ENCODE assay signal across 8 mouse cellular contexts in the genomic region with DNA sequence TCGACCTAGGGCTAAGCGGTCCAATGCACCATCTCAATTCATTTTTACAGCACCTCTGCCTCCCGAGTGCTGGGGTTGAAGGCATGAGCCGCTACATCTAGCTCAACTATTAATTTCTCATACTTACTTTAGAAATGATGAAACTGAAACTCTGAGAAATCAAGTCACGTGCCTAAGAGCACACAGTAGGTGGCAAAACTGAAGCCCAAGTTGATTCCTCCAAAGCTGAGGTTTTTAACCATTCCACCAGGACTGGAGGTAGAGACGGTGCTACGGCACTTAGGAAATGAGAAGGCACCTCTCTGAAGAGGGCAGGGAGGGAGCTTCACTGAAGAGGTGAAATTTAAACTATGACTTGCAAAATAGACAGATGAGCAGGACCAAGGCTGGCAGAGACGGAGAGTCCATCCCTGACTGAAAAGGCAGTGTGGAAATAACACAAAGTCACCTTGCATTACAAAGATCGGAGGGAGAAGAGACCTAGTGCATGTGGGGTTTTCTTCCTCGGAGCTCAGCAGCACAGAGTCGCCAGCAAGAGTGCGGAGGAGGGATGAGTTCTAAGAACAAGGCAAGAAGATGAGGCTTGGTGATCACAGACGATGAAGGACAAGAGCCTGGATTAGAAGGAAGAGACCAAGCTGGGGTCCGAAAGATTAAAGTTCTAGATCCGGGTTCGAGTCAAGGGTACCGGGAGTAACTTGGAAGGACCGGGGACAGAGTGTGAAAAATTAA. TPM values are rescaled to one million over a fixed set of nuclear protein-coding genes. Genes with fewer than 3 reads are reported as not detected.
DNase-seq lines count a peak whose midpoint lies in the region; ATAC-seq and TF ChIP-seq lines count a peak whose summit lies in the region.

No protein-coding gene starts in this region.

- H3K4me1 ChIP-seq in heart, embryonic 10.5 days: peaks cover 28% of the 10 kb centered on the region
- peaks cover 17% of the 10 kb centered on the region for H3K4me1 ChIP-seq in embryonic facial prominence, embryonic 15.5 days
- H3K4me1 ChIP-seq in intestine, postnatal 0 days (replicated peaks; ENCODE audit: control insufficient read depth, insufficient read depth, low read length): no peaks in the 10 kb centered on the region
- H3K4me1 ChIP-seq in neural tube, embryonic 12.5 days: peaks cover 16% of the 10 kb centered on the region

- no peak for ATAC-seq in embryonic facial prominence, embryonic 15.5 days (ENCODE audit: insufficient number of reproducible peaks, low FRiP score, low TSS enrichment, low read depth)
- no peak for ATAC-seq in intestine, postnatal 0 days
- no peak for ATAC-seq in neural tube, embryonic 12.5 days (ENCODE audit: low FRiP score, low read depth)

- intact Hi-C loops in heart, postnatal 14 days (cut with DNase I): loop anchor here (10.0 kb wide), 1 partner anchor 548 kb away; a partner anchor contains a TSS

- H3K9me3 ChIP-seq in heart, embryonic 10.5 days: no peaks in the 10 kb centered on the region
- H3K9me3 ChIP-seq in embryonic facial prominence, embryonic 15.5 days (replicated peaks): no peaks in the 10 kb centered on the region
- H3K9me3 ChIP-seq in intestine, postnatal 0 days (ENCODE audit: control insufficient read depth): no peaks in the 10 kb centered on the region
- no peaks in the 10 kb centered on the region for H3K9me3 ChIP-seq in neural tube, embryonic 12.5 days

- no peak for DNase-seq in heart, embryonic 10.5 days (ENCODE audit: low spot score)
- no peak for DNase-seq in heart, postnatal 14 days
- DNase-seq in CD4-positive helper T cell, adult 2 months (ENCODE audit: low read depth, low spot score): peak; percentile 19
- DNase-seq in urinary bladder, adult 18-20 months (ENCODE audit: low spot score in 2 of 2): no peak
- DNase-seq in Muller cell, postnatal 12 days (ENCODE audit: inconsistent ontology term): no peak

- peak overlapping the region; percentile 91 for H3K27ac ChIP-seq in heart, embryonic 10.5 days
- no peak overlapping the region for H3K27ac ChIP-seq in embryonic facial prominence, embryonic 15.5 days (replicated peaks)
- no peak overlapping the region for H3K27ac ChIP-seq in intestine, postnatal 0 days (ENCODE audit: low read depth, low read length)
- H3K27ac ChIP-seq in neural tube, embryonic 12.5 days: no peak overlapping the region

- no peaks in the 10 kb centered on the region for H3K27me3 ChIP-seq in heart, embryonic 10.5 days (ENCODE audit: insufficient read depth, poor library complexity, severe bottlenecking)
- H3K27me3 ChIP-seq in embryonic facial prominence, embryonic 15.5 days: no peaks in the 10 kb centered on the region
- H3K27me3 ChIP-seq in intestine, postnatal 0 days (replicated peaks; ENCODE audit: control insufficient read depth, insufficient read depth, low read length): no peaks in the 10 kb centered on the region
- no peaks in the 10 kb centered on the region for H3K27me3 ChIP-seq in neural tube, embryonic 12.5 days (replicated peaks)

- peaks cover 31% of the 10 kb centered on the region for H3K36me3 ChIP-seq in heart, embryonic 10.5 days
- peaks cover 27% of the 10 kb centered on the region for H3K36me3 ChIP-seq in embryonic facial prominence, embryonic 15.5 days
- H3K36me3 ChIP-seq in intestine, postnatal 0 days (ENCODE audit: control insufficient read depth, insufficient read depth): peaks cover 9% of the 10 kb centered on the region
- peaks cover 28% of the 10 kb centered on the region for H3K36me3 ChIP-seq in neural tube, embryonic 12.5 days

- peak overlapping the region; percentile 70 for H3K4me3 ChIP-seq in heart, embryonic 10.5 days
- H3K4me3 ChIP-seq in embryonic facial prominence, embryonic 15.5 days (replicated peaks): peak overlapping the region; percentile 75
- peak overlapping the region; percentile 75 for H3K4me3 ChIP-seq in intestine, postnatal 0 days (ENCODE audit: low read depth, low read length)
- peak overlapping the region; percentile 75 for H3K4me3 ChIP-seq in neural tube, embryonic 12.5 days

- peak overlapping the region; percentile 59 for H3K9ac ChIP-seq in embryonic facial prominence, embryonic 15.5 days
- peak overlapping the region; percentile 65 for H3K9ac ChIP-seq in intestine, postnatal 0 days (ENCODE audit: low read depth, low read length)
- peak overlapping the region; percentile 77 for H3K9ac ChIP-seq in neural tube, embryonic 12.5 days

- no peak for TF ChIP-seq CTCF in intestine, postnatal 0 days (IDR thresholded peaks at IDR 0.05; ENCODE audit: low read depth)

- 38% methylated on average over 18 of the region's 18 CpGs for WGBS in heart, embryonic 10.5 days
- WGBS in embryonic facial prominence, embryonic 15.5 days: 34% methylated on average over 18 of the region's 18 CpGs
- WGBS in intestine, postnatal 0 days: 36% methylated on average over 18 of the region's 18 CpGs
- 45% methylated on average over 18 of the region's 18 CpGs for WGBS in neural tube, embryonic 12.5 days

- peak overlapping the region; percentile 60 for H3K4me2 ChIP-seq in embryonic facial prominence, embryonic 15.5 days (replicated peaks)
- H3K4me2 ChIP-seq in intestine, postnatal 0 days (replicated peaks; ENCODE audit: low read depth): peak overlapping the region; percentile 85
- H3K4me2 ChIP-seq in neural tube, embryonic 12.5 days (replicated peaks): peak overlapping the region; percentile 67

RNA-seq across cellular contexts. Expression of a gene that starts 0.9 kb away (rescaled TPM):
- 8.1 and 10.0 TPM in 2 replicates for polyA plus RNA-seq in heart, embryonic 10.5 days (2016; fragmentation: Nextera tagmentation; extraction: Ambion mirVana)
- 10 to 100 TPM; 18.7 to 20.2 TPM for total RNA-seq in heart, postnatal 14 days (2021)
- 8.1 and 8.3 TPM in 2 replicates for polyA plus RNA-seq in embryonic facial prominence, embryonic 15.5 days (2015; fragmentation: Nextera tagmentation; extraction: Ambion mirVana)
- polyA plus RNA-seq in intestine, postnatal 0 days (2015; fragmentation: Nextera tagmentation; extraction: Ambion mirVana): 3.4 and 3.6 TPM in 2 replicates
- polyA plus RNA-seq in neural tube, embryonic 12.5 days (2016; fragmentation: Nextera tagmentation; extraction: Ambion mirVana): 7.2 and 9.3 TPM in 2 replicates

RNA-seq across cellular contexts. Expression of a gene that starts 16.7 kb away (rescaled TPM):
- 26.6 and 31.9 TPM in 2 replicates for polyA plus RNA-seq in heart, embryonic 10.5 days (2016; fragmentation: Nextera tagmentation; extraction: Ambion mirVana)
- under 1 TPM; 0.05 to 0.24 TPM for total RNA-seq in heart, postnatal 14 days (2021)
- 1.5 and 1.7 TPM in 2 replicates for polyA plus RNA-seq in embryonic facial prominence, embryonic 15.5 days (2015; fragmentation: Nextera tagmentation; extraction: Ambion mirVana)
- 0.05 and 0.18 TPM in 2 replicates for polyA plus RNA-seq in intestine, postnatal 0 days (2015; fragmentation: Nextera tagmentation; extraction: Ambion mirVana)
- 4.2 and 5.7 TPM in 2 replicates for polyA plus RNA-seq in neural tube, embryonic 12.5 days (2016; fragmentation: Nextera tagmentation; extraction: Ambion mirVana)

RNA-seq across cellular contexts. Expression of a gene that starts 22.0 kb away (rescaled TPM):
- 126 and 154 TPM in 2 replicates for polyA plus RNA-seq in heart, embryonic 10.5 days (2016; fragmentation: Nextera tagmentation; extraction: Ambion mirVana)
- total RNA-seq in heart, postnatal 14 days (2021): 10 to 100 TPM; 22.1 to 24.5 TPM
- 213 and 230 TPM in 2 replicates for polyA plus RNA-seq in embryonic facial prominence, embryonic 15.5 days (2015; fragmentation: Nextera tagmentation; extraction: Ambion mirVana)
- 88.1 and 91.6 TPM in 2 replicates for polyA plus RNA-seq in intestine, postnatal 0 days (2015; fragmentation: Nextera tagmentation; extraction: Ambion mirVana)
- 185 and 200 TPM in 2 replicates for polyA plus RNA-seq in neural tube, embryonic 12.5 days (2016; fragmentation: Nextera tagmentation; extraction: Ambion mirVana)

RNA-seq across cellular contexts. Expression of a gene that starts 44.9 kb away (rescaled TPM):
- not detected in 2 replicates for polyA plus RNA-seq in heart, embryonic 10.5 days (2016; fragmentation: Nextera tagmentation; extraction: Ambion mirVana)
- not detected for total RNA-seq in heart, postnatal 14 days (2021)
- polyA plus RNA-seq in embryonic facial prominence, embryonic 15.5 days (2015; fragmentation: Nextera tagmentation; extraction: Ambion mirVana): 0.12 and 0.13 TPM in 2 replicates
- 0.10 and 0.12 TPM in 2 replicates for polyA plus RNA-seq in intestine, postnatal 0 days (2015; fragmentation: Nextera tagmentation; extraction: Ambion mirVana)
- 0.26 and 0.28 TPM in 2 replicates for polyA plus RNA-seq in neural tube, embryonic 12.5 days (2016; fragmentation: Nextera tagmentation; extraction: Ambion mirVana)

RNA-seq across cellular contexts. Expression of a gene that starts 59.4 kb away (rescaled TPM):
- polyA plus RNA-seq in heart, embryonic 10.5 days (2016; fragmentation: Nextera tagmentation; extraction: Ambion mirVana): 35.8 and 44.0 TPM in 2 replicates
- total RNA-seq in heart, postnatal 14 days (2021): 10 to 100 TPM; 21.1 to 23.4 TPM
- polyA plus RNA-seq in embryonic facial prominence, embryonic 15.5 days (2015; fragmentation: Nextera tagmentation; extraction: Ambion mirVana): 32.0 and 35.5 TPM in 2 replicates
- 15.0 and 15.1 TPM in 2 replicates for polyA plus RNA-seq in intestine, postnatal 0 days (2015; fragmentation: Nextera tagmentation; extraction: Ambion mirVana)
- 39.8 and 40.9 TPM in 2 replicates for polyA plus RNA-seq in neural tube, embryonic 12.5 days (2016; fragmentation: Nextera tagmentation; extraction: Ambion mirVana)
